Mouse (Mus musculus) heart, embryonic 16.5 days (tissue): ENCODE measurements at regions not wholly inside any gene's neighbourhood (a gene's known extent, or its start where the extent isn't known, plus 50 kb on each side); places are given as distances from the start of the nearest gene placed in this dataset.

Source experiments
- ATAC-seq: fragments of 200-750 bp; cut with Nextera tagmentation; replicated peaks from 2 replicates; pipeline ENCODE4 v1.8.0; 2017; ENCODE audit warnings: moderate number of reproducible peaks; ENCODE audit not compliant: insufficient read depth, low FRiP score; ENCODE audit errors: extremely low read depth
- H3K27ac ChIP-seq: fragments of 300-500 bp; sonication (generic); 2 replicates; pipeline ENCODE4 v1.5.1; 2014; ENCODE audit warnings: mild to moderate bottlenecking, low read length, control low read depth, moderate library complexity
- H3K27me3 ChIP-seq: fragments of 300-500 bp; sonication (generic); 2 replicates; pipeline ENCODE4 v1.6.1; 2014; ENCODE audit warnings: low read length, mixed read lengths; ENCODE audit not compliant: control insufficient read depth, insufficient read depth
- H3K36me3 ChIP-seq: fragments of 300-500 bp; sonication (generic); 2 replicates; pipeline ENCODE4 v1.6.1; 2014; ENCODE audit not compliant: control insufficient read depth, insufficient read depth
- H3K4me1 ChIP-seq: fragments of 300-500 bp; sonication (generic); 2 replicates; pipeline ENCODE4 v1.6.1; 2014; ENCODE audit warnings: low read length, mixed read lengths; ENCODE audit not compliant: control insufficient read depth, insufficient read depth
- H3K4me2 ChIP-seq: fragments of 300-500 bp; sonication (generic); 2 replicates; pipeline ENCODE4 v1.6.1; 2014; ENCODE audit warnings: low read depth, mild to moderate bottlenecking, control low read depth, low read length
- H3K4me3 ChIP-seq: fragments of 300-500 bp; sonication (generic); 2 replicates; pipeline ENCODE4 v1.5.1; 2014; ENCODE audit warnings: mild to moderate bottlenecking, control low read depth, low read length
- H3K9ac ChIP-seq: fragments of 300-500 bp; sonication (generic); 2 replicates; pipeline ENCODE4 v1.6.1; 2014; ENCODE audit warnings: low read length, control low read depth
- H3K9me3 ChIP-seq: fragments of 300-500 bp; sonication (generic); replicated peaks from 2 replicates; pipeline ENCODE4 v1.6.1; 2016; ENCODE audit warnings: low read length; ENCODE audit not compliant: control insufficient read depth
- WGBS: fragments of 180-500 bp; shearing (Covaris S2); extraction: QIAGEN DNeasy Blood & Tissue Kit; methylation state at CpG from one replicate; pipeline ENCODE4 v1.1.7; 2014; 5-methylcytosine and 5-hydroxymethylcytosine counted together

DNA sequence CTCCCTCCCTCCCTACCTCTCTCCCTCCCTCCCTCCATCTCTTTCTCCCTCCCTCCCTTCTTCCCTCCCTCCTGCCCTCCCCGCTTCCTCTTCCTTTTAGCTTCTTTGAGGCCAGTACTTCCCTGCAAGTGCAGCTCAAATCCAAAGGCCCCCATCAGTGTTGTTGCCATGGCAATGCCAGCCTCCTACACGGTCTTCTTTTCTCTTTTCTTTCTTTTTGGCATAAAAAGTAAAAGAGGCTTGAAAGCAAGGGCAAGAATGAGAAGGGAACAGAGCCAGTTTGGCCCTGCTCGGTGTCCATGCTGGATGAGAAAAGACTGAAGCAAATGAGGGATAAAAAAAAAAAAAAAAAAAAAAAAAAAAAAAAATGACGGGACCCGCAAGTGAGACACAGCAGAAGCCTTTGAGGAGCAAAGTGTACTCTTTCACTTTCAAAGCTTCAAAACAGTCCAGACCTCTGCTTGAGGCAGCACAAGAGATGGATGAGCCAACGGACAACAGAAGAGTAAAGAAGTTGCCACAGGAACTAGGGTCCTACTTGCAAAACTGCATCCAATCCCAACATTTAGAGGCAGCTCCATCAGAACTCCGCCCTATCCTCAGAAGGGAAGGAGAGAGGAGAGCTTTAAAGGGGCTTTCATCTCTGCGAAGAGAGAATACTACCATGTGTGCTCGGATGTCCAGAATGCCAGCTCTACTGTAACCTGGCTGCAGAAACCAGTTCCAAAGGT, 106.9 kb upstream of the Pabpc6 start:
- Histone ChIP-seq H3K36me3 (no peaks in the 10 kb centered on the region), H3K9ac (no peak overlapping the region), H3K9me3 (no peaks in the 10 kb centered on the region), H3K27ac (no peak overlapping the region), H3K4me3 (no peak overlapping the region), H3K4me1 (peaks cover 6% of the 10 kb centered on the region; the same call in 1 of the 2 replicates), H3K4me2 (no peak overlapping the region), H3K27me3 (no peaks in the 10 kb centered on the region)
- ATAC-seq, result no peak
- WGBS, result 65% methylated on average over 8 of the region's 9 CpGs

DNA sequence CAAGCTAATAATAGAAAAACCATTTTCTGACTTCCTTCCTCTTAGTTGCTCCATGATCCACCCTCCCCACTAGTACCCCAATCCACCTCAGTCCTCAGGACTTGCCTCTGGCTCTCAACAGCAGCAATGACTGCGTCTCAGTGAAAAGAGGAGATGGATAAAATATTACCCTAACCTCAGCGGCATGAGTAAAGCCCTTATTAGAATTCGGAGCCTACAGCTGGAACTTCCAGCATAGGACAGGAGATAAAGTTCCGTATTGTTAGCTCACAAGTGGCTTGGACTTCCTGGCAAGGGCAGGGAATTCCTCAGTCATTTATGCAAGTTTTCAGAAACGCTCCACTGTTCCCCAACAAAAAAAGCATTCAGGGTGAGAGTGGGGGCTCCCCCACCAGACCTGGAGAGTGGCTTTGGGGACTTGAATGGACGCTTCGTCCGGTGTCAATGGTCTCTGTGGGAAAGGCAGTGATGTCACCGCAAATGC, 106.2 kb upstream of the Pabpc6 start:
- Histone ChIP-seq H3K9me3 (no peaks in the 10 kb centered on the region), H3K4me3 (no peak overlapping the region), H3K27me3 (no peaks in the 10 kb centered on the region), H3K27ac (peak overlapping the region; percentile 3), H3K9ac (no peak overlapping the region), H3K4me1 (peaks cover 6% of the 10 kb centered on the region; the same call in 1 of the 2 replicates), H3K36me3 (no peaks in the 10 kb centered on the region), H3K4me2 (peak overlapping the region; percentile 34; the same call in 1 of the 2 replicates)
- WGBS, result 26% methylated on average over 9 of the region's 9 CpGs
- 0 out of 2 replicates have a peak, but pooled peaks have one; percentile 23 for ATAC-seq

DNA sequence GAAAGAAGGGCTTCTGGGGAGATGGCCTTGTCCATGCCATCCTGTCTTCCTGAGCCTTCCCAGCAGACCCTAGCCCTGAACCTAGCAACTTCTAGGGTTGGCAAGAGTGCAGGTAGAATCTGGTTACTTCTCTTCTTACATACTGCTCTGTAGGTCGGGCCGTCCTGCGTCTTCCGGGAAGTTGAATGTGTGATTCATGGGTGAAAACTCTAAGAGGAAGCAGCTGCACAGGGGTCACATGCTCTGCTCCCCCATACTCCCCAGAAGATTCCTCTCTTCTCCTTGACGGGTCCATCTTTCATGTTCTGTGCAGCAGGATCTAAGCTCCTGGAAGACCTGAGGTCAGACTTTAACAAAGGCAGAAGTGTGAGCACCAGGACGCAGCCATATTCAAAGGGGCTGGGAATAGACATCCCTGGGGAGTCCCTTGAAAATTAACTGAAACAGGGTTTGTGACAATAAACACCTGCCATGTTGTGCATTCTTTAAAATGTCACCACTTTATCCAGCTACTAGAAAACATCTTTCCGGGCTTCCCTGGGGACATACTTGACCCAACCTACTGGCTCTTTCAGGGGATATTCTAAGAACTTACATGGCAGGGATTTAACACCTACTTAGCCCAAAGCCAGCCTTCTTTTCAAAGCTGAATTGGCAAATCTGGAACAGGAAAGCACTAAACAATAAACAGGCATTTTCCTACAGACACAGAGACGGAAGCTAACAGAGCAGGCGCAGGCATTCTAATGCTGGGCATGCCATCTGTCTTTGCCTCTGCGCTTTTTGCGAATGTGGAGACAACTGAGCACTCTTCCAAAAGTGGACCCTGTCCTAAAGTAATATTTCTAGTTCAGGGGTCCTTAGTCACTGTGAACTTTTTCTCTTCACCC, 105.5 kb upstream of the Pabpc6 start:
- no peak for ATAC-seq
- peaks cover 6% of the 10 kb centered on the region; the same call in 1 of the 2 replicates for H3K4me1 ChIP-seq
- WGBS, result 72% methylated on average over 11 of the region's 11 CpGs

DNA sequence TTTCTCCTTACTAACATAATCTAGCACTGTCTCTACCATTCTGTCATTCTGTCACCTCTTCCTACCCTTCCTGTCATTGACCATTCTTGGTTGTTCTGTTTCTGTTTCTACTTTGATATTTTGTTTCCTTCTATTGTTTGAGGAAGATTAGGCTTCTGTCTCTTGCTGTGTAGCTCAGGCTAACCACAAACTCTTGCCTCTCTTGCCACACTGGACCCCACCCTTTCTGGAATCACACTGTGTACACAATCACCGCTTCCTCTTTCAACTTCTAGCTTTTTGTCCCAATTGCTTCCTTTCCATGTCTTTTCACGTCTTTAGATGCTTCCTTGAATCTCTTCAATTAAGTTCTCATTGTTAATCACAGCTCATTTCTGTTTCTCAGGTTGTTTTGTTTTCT, 104.2 kb upstream of the Pabpc6 start:
- H3K4me1 ChIP-seq, result peaks cover 6% of the 10 kb centered on the region; the same call in 1 of the 2 replicates
- WGBS, result 66% methylated on average over 2 of the region's 2 CpGs
- no peak for ATAC-seq
- H3K4me2 ChIP-seq, result no peak overlapping the region
- no peaks in the 10 kb centered on the region for H3K9me3 ChIP-seq
- no peaks in the 10 kb centered on the region for H3K36me3 ChIP-seq
- H3K27me3 ChIP-seq, result no peaks in the 10 kb centered on the region
- no peak overlapping the region for H3K27ac ChIP-seq
- no peak overlapping the region for H3K4me3 ChIP-seq
- no peak overlapping the region for H3K9ac ChIP-seq

More for the DNA sequence above, 105.5 kb upstream of the Pabpc6 start:
- Histone ChIP-seq H3K4me2 (no peak overlapping the region), H3K27ac (peak overlapping the region; percentile 48), H3K9me3 (no peaks in the 10 kb centered on the region), H3K9ac (no peak overlapping the region), H3K27me3 (no peaks in the 10 kb centered on the region), H3K4me3 (no peak overlapping the region), H3K36me3 (no peaks in the 10 kb centered on the region)

DNA sequence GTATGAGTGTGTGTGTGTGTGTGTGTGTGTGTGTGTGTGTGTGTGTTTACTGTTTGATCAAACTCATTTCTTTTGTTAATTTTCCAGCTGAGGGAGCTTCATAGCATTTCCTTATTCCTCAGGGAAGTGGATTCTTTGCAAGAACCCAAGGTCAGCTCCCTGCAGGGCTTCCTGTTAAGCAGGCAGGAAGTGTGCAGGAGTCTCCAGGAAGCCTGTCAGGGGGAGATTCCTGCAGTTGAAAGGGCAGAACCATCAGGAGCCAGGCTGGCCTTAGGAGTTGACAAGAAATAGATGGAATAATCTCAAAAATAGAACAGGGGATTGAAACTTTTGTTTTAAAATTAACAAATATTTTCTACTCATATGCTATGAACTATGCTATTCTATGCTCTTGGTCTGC, 98.8 kb upstream of the Pabpc6 start:
- no peak for ATAC-seq
- peak overlapping the region; percentile 62 for H3K27ac ChIP-seq
- no peaks in the 10 kb centered on the region for H3K27me3 ChIP-seq
- H3K9me3 ChIP-seq, result no peaks in the 10 kb centered on the region
- H3K4me1 ChIP-seq, result peaks cover 12% of the 10 kb centered on the region
- H3K4me3 ChIP-seq, result no peak overlapping the region
- no peak overlapping the region for H3K4me2 ChIP-seq
- H3K9ac ChIP-seq, result no peak overlapping the region
- H3K36me3 ChIP-seq, result no peaks in the 10 kb centered on the region

DNA sequence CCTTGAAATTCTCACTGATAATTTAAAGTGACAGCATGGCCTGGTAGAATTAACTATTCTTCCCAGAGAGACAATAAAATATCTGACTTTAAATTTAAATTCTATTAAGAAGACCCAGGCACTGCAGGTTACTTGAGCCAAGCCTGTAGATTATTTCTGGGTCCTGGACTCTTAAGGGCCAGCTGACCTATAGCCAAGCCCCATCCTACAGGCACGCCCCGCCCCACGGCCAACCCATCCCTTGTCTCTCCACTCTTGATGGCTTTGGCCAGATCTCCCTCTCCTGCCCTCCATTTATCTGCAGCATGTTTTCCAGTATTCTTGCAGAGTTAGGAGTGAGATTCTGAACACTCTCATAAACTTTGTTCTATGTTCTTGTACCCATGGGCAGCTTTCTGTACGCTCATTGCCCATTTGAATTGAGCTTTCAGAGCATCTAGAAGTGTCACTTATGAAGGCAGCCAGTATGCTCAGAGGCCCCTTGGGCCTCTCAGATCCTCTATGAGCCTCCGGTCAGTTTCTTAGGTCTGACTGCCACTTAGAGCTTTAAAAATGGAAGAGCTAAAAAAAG, 96.2 kb upstream of the Pabpc6 start:
- Histone ChIP-seq H3K4me3 (no peak overlapping the region), H3K27me3 (no peaks in the 10 kb centered on the region), H3K9me3 (no peaks in the 10 kb centered on the region), H3K27ac (no peak overlapping the region), H3K9ac (no peak overlapping the region), H3K36me3 (no peaks in the 10 kb centered on the region), H3K4me1 (peaks cover 17% of the 10 kb centered on the region), H3K4me2 (no peak overlapping the region)
- WGBS, result 70% methylated on average over 5 of the region's 5 CpGs
- no peak for ATAC-seq

DNA sequence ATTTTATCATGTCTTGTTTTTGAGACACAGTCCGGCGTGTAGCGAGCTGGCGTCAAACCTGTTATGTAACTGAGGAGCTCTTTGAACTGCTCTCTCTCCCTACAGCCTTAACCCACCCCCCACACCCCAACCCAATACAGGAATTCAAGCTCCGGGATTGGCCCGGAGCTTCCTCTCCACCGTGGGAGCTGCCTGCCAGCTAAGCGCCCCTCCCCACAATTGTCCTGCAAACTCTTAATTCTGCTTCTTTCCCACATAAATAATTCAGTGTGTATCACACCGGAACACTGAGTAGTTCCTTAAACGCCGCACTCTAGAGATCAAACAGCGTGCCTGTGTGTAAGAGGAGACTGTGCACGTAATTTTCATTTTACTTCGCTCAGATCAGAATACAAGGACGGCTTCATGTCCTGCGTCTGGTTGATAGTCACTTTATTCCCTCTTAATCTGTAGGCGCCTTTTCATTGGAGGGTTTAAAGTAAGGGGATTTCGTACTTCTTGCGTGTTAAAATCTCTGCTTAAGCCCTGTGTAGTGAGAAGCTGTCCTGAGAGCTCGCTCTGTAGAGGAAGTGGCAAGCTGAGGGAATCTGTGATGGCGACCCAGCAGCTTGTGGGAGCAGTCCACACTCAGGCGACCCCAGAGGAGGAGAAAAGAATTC, 95.3 kb upstream of the Pabpc6 start:
- no peaks in the 10 kb centered on the region for H3K36me3 ChIP-seq
- WGBS, result 5% methylated on average over 22 of the region's 22 CpGs
- peak overlapping the region; percentile 57 for H3K9ac ChIP-seq
- ATAC-seq, result peak; percentile 52
- H3K27me3 ChIP-seq, result no peaks in the 10 kb centered on the region
- peak overlapping the region; percentile 65 for H3K4me2 ChIP-seq
- peak overlapping the region; percentile 79 for H3K27ac ChIP-seq
- H3K9me3 ChIP-seq, result no peaks in the 10 kb centered on the region
- peaks cover 24% of the 10 kb centered on the region for H3K4me1 ChIP-seq
- peak overlapping the region; percentile 48 for H3K4me3 ChIP-seq

DNA sequence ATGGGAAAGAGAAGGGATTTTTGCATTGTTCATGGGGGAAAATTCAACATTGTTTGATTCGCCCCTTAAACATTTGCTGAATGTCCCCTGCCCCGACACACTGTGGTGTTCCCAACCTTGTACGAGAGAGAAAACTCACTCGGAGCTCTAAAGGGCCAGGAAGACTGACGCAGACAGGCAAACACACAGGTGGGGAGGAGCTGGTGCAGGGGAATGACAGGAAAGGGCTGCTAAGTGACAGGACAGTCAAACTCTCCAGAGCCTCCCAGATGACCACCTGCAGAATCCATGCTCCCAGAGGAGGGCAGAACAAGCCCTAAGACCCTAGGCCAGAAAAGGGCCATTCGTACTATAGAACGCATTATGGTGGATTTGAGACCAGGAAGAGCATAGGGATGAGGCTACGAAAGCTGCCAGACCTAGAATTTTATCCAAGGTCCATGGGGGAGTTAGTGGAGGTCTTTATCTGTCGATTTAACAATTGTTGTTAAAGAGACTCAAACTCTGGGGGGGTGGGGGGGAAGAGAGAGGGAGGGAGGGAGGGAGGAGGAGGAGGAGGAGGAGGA, 94.6 kb upstream of the Pabpc6 start:
- Histone ChIP-seq H3K9me3 (no peaks in the 10 kb centered on the region), H3K4me3 (peak overlapping the region; percentile 28), H3K36me3 (no peaks in the 10 kb centered on the region), H3K4me1 (peaks cover 27% of the 10 kb centered on the region), H3K4me2 (peak overlapping the region; percentile 65), H3K27ac (peak overlapping the region; percentile 33), H3K9ac (peak overlapping the region; percentile 55), H3K27me3 (no peaks in the 10 kb centered on the region)
- no peak; the same call in 1 of the 2 replicates for ATAC-seq
- WGBS, result 20% methylated on average over 9 of the region's 9 CpGs
